Mouse (Mus musculus): ENCODE data around the gene Gadd45g.
A peak's percentile ranks its signal among the peaks of the same experiment; 100 is the strongest.

The Gadd45g gene

GRCm38 (mm10) chr13:51846301-51846867 lies at the start of gene Gadd45g:
Gene Gadd45g (plus strand): TSS chr13:51846678.
- peak; percentile 98 for DNase-seq (ENCODE audit: extremely low spot score, low spot score)

GRCm38 (mm10) chr13:51797899-51798746 lies 48.4 kb upstream of the Gadd45g start:
- no peak for DNase-seq (ENCODE audit: extremely low spot score, low spot score)

GRCm38 (mm10) chr13:51799735-51800522 lies 46.5 kb upstream of the Gadd45g start:
- no peak for DNase-seq (ENCODE audit: extremely low spot score, low spot score)

GRCm38 (mm10) chr13:51800921-51801320 lies 45.6 kb upstream of the Gadd45g start:
- no peak for DNase-seq (ENCODE audit: extremely low spot score, low spot score)

GRCm38 (mm10) chr13:51805634-51806033 lies 40.8 kb upstream of the Gadd45g start:
- DNase-seq (ENCODE audit: extremely low spot score, low spot score): no peak

GRCm38 (mm10) chr13:51806220-51806619 lies 40.3 kb upstream of the Gadd45g start:
- no peak for DNase-seq (ENCODE audit: extremely low spot score, low spot score)

- DNase-seq (ENCODE audit: extremely low spot score, low spot score): no peak
Measured at GRCm38 (mm10) chr13:51808141-51808540, 38.3 kb upstream of the Gadd45g start.

GRCm38 (mm10) chr13:51813621-51814615 lies 32.6 kb upstream of the Gadd45g start:
- DNase-seq (ENCODE audit: extremely low spot score, low spot score): no peak

- no peak for DNase-seq (ENCODE audit: extremely low spot score, low spot score)
Measured at GRCm38 (mm10) chr13:51814646-51815045, 31.8 kb upstream of the Gadd45g start.

- no peak for DNase-seq (ENCODE audit: extremely low spot score, low spot score)
Measured at GRCm38 (mm10) chr13:51815865-51816504, 30.5 kb upstream of the Gadd45g start.

GRCm38 (mm10) chr13:51816559-51817041 lies 29.9 kb upstream of the Gadd45g start:
- no peak for DNase-seq (ENCODE audit: extremely low spot score, low spot score)

- no peak for DNase-seq (ENCODE audit: extremely low spot score, low spot score)
Measured at GRCm38 (mm10) chr13:51818170-51818943, 28.1 kb upstream of the Gadd45g start.

GRCm38 (mm10) chr13:51818944-51819326 lies 27.5 kb upstream of the Gadd45g start:
- DNase-seq (ENCODE audit: extremely low spot score, low spot score): no peak

GRCm38 (mm10) chr13:51819351-51819750 lies 27.1 kb upstream of the Gadd45g start:
- DNase-seq (ENCODE audit: extremely low spot score, low spot score): no peak

- no peak for DNase-seq (ENCODE audit: extremely low spot score, low spot score)
Measured at GRCm38 (mm10) chr13:51821988-51822387, 24.5 kb upstream of the Gadd45g start.

- DNase-seq (ENCODE audit: extremely low spot score, low spot score): no peak
Measured at GRCm38 (mm10) chr13:51823822-51824495, 22.5 kb upstream of the Gadd45g start.

GRCm38 (mm10) chr13:51830744-51831450 lies 15.6 kb upstream of the Gadd45g start:
- DNase-seq (ENCODE audit: extremely low spot score, low spot score): no peak

GRCm38 (mm10) chr13:51832491-51832890 lies 14.0 kb upstream of the Gadd45g start:
- no peak for DNase-seq (ENCODE audit: extremely low spot score, low spot score)
